Mouse (Mus musculus) c-Kit-negative CD71-positive TER-119-positive erythroid progenitor cells, embryonic 14.5 days (primary cell): ENCODE data around the gene Abcc1.

ENCODE experiments used
- DNase-seq: peaks from one replicate; pipeline ENCODE4 v3.0.0-alpha.2; 2013; ENCODE audit warnings: low read depth, low spot score

Abcc1 gene

GRCm38 (mm10) chr16:14501649-14502360, 140.4 kb downstream of the Abcc1 start:
- no peak for DNase-seq

GRCm38 (mm10) chr16:14506461-14506860, 145.1 kb downstream of the Abcc1 start:
- DNase-seq = no peak
